Mouse (Mus musculus) myocyte (in vitro differentiated cells): ENCODE results near the gene Tbca.

Experiments used
- CEBPB ChIP-seq: IDR thresholded peaks from 2 replicates; pipeline ENCODE4 v1.6.1; 2011; ENCODE audit warnings: mild to moderate bottlenecking, moderate library complexity; ENCODE audit not compliant: poor library complexity, insufficient read depth, severe bottlenecking
- E2F4 ChIP-seq: IDR thresholded peaks from one replicate; pipeline ENCODE4 v1.6.1; 2011; ENCODE audit warnings: mild to moderate bottlenecking, control low read depth, moderate library complexity; ENCODE audit not compliant: insufficient read depth
- MAX ChIP-seq: IDR thresholded peaks from one replicate; pipeline ENCODE4 v1.6.1; 2011; ENCODE audit warnings: low read depth, mild to moderate bottlenecking, control low read depth
- MYOD1 ChIP-seq, 3 experiments: IDR thresholded peaks; one replicate each; pipeline ENCODE4 v1.6.1; 2011; ENCODE audit warnings: control low read depth in 2 of 3, low read depth in 2 of 3, mild to moderate bottlenecking in 2 of 3, moderate library complexity in 1 of 3; ENCODE audit not compliant: insufficient read length in 2 of 3, control insufficient read depth in 1 of 3
- MYOG ChIP-seq, 3 experiments: IDR thresholded peaks; one replicate each; pipeline ENCODE4 v1.6.1; 2011; ENCODE audit warnings: control low read depth in 2 of 3, low read depth in 2 of 3, mild to moderate bottlenecking in 2 of 3; ENCODE audit not compliant: insufficient read length in 2 of 3, control insufficient read depth in 1 of 3, insufficient read depth in 1 of 3
- POLR2A ChIP-seq: IDR thresholded peaks from one replicate; pipeline ENCODE4 v1.6.1; 2011; ENCODE audit warnings: low read depth, mild to moderate bottlenecking, control low read depth, moderate library complexity; ENCODE audit not compliant: insufficient read length
- POLR2AphosphoS2 ChIP-seq: IDR thresholded peaks from one replicate; pipeline ENCODE4 v1.6.1; 2011; ENCODE audit warnings: low read depth, control low read depth; ENCODE audit not compliant: insufficient read length
- REST ChIP-seq: IDR thresholded peaks from one replicate; pipeline ENCODE4 v1.6.1; 2011; ENCODE audit warnings: mild to moderate bottlenecking, control low read depth, moderate library complexity; ENCODE audit not compliant: insufficient read depth, insufficient read length
- SRF ChIP-seq: IDR thresholded peaks from one replicate; pipeline ENCODE4 v1.6.1; 2011; ENCODE audit warnings: low read depth; ENCODE audit not compliant: control insufficient read depth, insufficient read length
- TCF12 ChIP-seq: IDR thresholded peaks from one replicate; pipeline ENCODE4 v1.6.1; 2011; ENCODE audit warnings: mild to moderate bottlenecking, control low read depth; ENCODE audit not compliant: poor library complexity, insufficient read depth, severe bottlenecking
- TCF3 ChIP-seq: IDR thresholded peaks from one replicate; pipeline ENCODE4 v1.6.1; 2011; ENCODE audit warnings: low read depth, control low read depth; ENCODE audit not compliant: insufficient read length
- USF1 ChIP-seq: IDR thresholded peaks from one replicate; pipeline ENCODE4 v1.6.1; 2011; ENCODE audit warnings: low read depth, mild to moderate bottlenecking, control low read depth, moderate library complexity

GRCm38 (mm10) chr13:94862491-94863230 is 74.0 kb downstream of the Tbca start:
- no peak for TF ChIP-seq POLR2A
- TF ChIP-seq TCF12, result no peak
- no peak for TF ChIP-seq POLR2AphosphoS2
- TF ChIP-seq USF1, result no peak
- no peak for TF ChIP-seq E2F4
- no peak for TF ChIP-seq MYOD1 (IDR thresholded peaks at IDR 0.05; ENCODE audit: control insufficient read depth in 1 of 3, insufficient read length in 2 of 3, low read depth in 2 of 3)
- no peak for TF ChIP-seq SRF
- no peak for TF ChIP-seq MYOG (IDR thresholded peaks at IDR 0.05; ENCODE audit: control insufficient read depth in 1 of 3, insufficient read depth in 1 of 3, insufficient read length in 2 of 3, low read depth in 2 of 3)
- TF ChIP-seq MAX, result no peak
- no peak for TF ChIP-seq REST
- TF ChIP-seq TCF3, result no peak
- TF ChIP-seq CEBPB, result no peak
